Mouse (Mus musculus) 3T3-L1 (cell line): Measurements from ENCODE around the gene Pus1.
"Not testable (repeated sequence)": the region's sequence is repeated elsewhere in the genome, so short reads cannot be mapped to it uniquely, and the experiment has no call there.

Experiments used
- DNase-seq: peaks from one replicate; pipeline ENCODE4 v3.0.0-alpha.2; 2015; ENCODE audit warnings: low read depth, low spot score

Pus1 gene

GRCm38 (mm10) chr5:110781529-110782238 lies 1.2 kb upstream of the Pus1 start:
- DNase-seq, result no peak

GRCm38 (mm10) chr5:110780761-110781528 lies 486 bp upstream of the Pus1 start:
- DNase-seq, result peak; percentile 61

GRCm38 (mm10) chr5:110779276-110779997 lies 1.0 kb downstream of the Pus1 start:
- peak; percentile 17 for DNase-seq

GRCm38 (mm10) chr5:110778263-110778662 lies 2.2 kb downstream of the Pus1 start:
- no peak for DNase-seq

- DNase-seq, result no peak
Observed at GRCm38 (mm10) chr5:110776141-110776540, 4.3 kb downstream of the Pus1 start.

- no peak for DNase-seq
Observed at GRCm38 (mm10) chr5:110774511-110774910, 5.9 kb downstream of the Pus1 start.

- not testable (repeated sequence) for DNase-seq
Observed at GRCm38 (mm10) chr5:110772945-110773344, 7.5 kb downstream of the Pus1 start.

- DNase-seq, result peak; percentile 100
Observed at GRCm38 (mm10) chr5:110770448-110771158, 9.9 kb downstream of the Pus1 start, which contains the start of gene Ep400. Ep400 (minus strand) TSS chr5:110770717.

GRCm38 (mm10) chr5:110770031-110770445 lies 10.4 kb downstream of the Pus1 start:
- peak; percentile 56 for DNase-seq

- DNase-seq, result no peak
Observed at GRCm38 (mm10) chr5:110769272-110769671, 11.2 kb downstream of the Pus1 start.

GRCm38 (mm10) chr5:110763890-110764289 lies 16.6 kb downstream of the Pus1 start:
- no peak for DNase-seq

- peak; percentile 15 for DNase-seq
Observed at GRCm38 (mm10) chr5:110745021-110745420, 35.4 kb downstream of the Pus1 start.

- DNase-seq, result peak; percentile 67
Observed at GRCm38 (mm10) chr5:110739496-110740275, 40.8 kb downstream of the Pus1 start.

GRCm38 (mm10) chr5:110735606-110736005 lies 44.9 kb downstream of the Pus1 start:
- no peak for DNase-seq

GRCm38 (mm10) chr5:110733231-110733823 lies 47.1 kb downstream of the Pus1 start:
- DNase-seq, result no peak

GRCm38 (mm10) chr5:110731227-110731626 lies 49.2 kb downstream of the Pus1 start:
- DNase-seq, result no peak

- no peak for DNase-seq
Observed at GRCm38 (mm10) chr5:110727850-110728249, 52.6 kb downstream of the Pus1 start.
